Mouse (Mus musculus): ENCODE measurements around the gene Lrrc63. TPM values are rescaled to one million over a fixed set of nuclear protein-coding genes. Genes with fewer than 3 reads are reported as not detected.
A peak's percentile ranks its signal among the peaks of the same experiment; 100 is the strongest.

Gene Lrrc63
- polyA plus RNA-seq, 1 experiment from 2014 or later = 0.05 TPM

DNA sequence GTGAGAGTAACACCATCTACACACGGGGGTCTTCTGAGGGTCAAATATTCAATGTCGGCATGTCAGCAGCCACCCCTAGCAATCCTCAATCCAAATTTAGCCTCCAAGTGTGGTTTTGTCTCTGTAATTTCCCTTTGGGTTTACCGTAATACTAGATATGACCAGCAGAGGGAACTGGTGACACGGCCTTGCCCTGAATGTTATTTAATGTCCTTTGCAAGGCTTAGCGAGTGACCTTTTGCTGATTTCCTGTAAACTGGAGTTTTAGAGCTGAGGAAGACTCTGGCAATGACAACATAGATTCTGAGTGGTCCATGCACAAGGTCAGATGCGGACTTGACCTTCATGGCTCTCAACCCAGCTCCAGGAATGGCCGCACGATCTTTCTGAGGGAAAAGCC is 70.1 kb downstream of the Lrrc63 start:
- Histone ChIP-seq H3K4me1 (ENCODE audit: control insufficient read depth, low read depth, low read length) (no peaks in the 10 kb centered on the region), H3K4me3 (ENCODE audit: low read depth, low read length) (no peak overlapping the region), H3K36me3 (ENCODE audit: control insufficient read depth, insufficient read depth) (no peaks in the 10 kb centered on the region), H3K9me3 (replicated peaks; ENCODE audit: control insufficient read depth, low read length) (no peaks in the 10 kb centered on the region), H3K9ac (ENCODE audit: low read depth, low read length) (no peak overlapping the region), H3K27ac (ENCODE audit: low read length) (no peak overlapping the region), H3K4me2 (ENCODE audit: low read depth, low read length) (no peak overlapping the region), H3K27me3 (ENCODE audit: control insufficient read depth, insufficient read depth, low read depth, low read length) (no peaks in the 10 kb centered on the region)
- no peak for ATAC-seq (ENCODE audit: low read depth)
- 26% methylated on average over 8 of the region's 8 CpGs for WGBS (ENCODE audit: insufficient replicate concordance)

DNA sequence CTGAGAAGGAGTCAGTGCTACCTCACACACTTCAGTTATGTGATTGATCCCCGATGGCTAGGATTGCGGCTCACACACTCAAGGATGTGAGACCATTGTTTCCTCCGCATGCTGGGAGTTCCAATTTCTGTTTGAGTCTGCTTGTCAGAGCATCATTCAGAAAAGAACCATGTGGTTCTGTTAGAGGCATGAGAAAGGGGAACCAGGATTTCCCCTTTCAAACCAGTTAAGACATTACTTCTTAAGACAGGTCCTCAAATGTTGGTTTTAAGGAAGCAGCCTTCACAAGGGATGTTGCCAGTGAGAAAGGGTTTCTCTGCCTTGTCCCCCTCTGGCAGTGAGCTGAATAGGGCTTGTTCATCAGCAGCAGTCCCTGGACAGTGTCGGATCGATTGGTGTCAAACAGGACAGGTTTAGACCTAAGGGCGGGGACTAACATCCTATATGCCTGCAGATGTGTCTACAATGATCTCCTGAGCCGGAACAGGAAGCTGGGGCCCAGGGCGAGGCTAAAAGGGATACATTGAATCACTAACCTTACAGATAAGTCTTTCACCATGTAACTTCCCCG is 73.7 kb downstream of the Lrrc63 start:
- Histone ChIP-seq H3K9ac (ENCODE audit: low read depth, low read length) (no peak overlapping the region), H3K4me3 (ENCODE audit: low read depth, low read length) (no peak overlapping the region), H3K27ac (ENCODE audit: low read length) (peak overlapping the region; percentile 59; the same call in 1 of the 2 replicates), H3K27me3 (ENCODE audit: control insufficient read depth, insufficient read depth, low read depth, low read length) (no peaks in the 10 kb centered on the region), H3K4me2 (ENCODE audit: low read depth, low read length) (no peak overlapping the region), H3K36me3 (ENCODE audit: control insufficient read depth, insufficient read depth) (no peaks in the 10 kb centered on the region), H3K9me3 (replicated peaks; ENCODE audit: control insufficient read depth, low read length) (no peaks in the 10 kb centered on the region), H3K4me1 (ENCODE audit: control insufficient read depth, low read depth, low read length) (no peaks in the 10 kb centered on the region; the same call in 1 of the 2 replicates)
- WGBS (ENCODE audit: insufficient replicate concordance) = 19% methylated on average over 9 of the region's 9 CpGs
- ATAC-seq (ENCODE audit: low read depth) = no peak

DNA sequence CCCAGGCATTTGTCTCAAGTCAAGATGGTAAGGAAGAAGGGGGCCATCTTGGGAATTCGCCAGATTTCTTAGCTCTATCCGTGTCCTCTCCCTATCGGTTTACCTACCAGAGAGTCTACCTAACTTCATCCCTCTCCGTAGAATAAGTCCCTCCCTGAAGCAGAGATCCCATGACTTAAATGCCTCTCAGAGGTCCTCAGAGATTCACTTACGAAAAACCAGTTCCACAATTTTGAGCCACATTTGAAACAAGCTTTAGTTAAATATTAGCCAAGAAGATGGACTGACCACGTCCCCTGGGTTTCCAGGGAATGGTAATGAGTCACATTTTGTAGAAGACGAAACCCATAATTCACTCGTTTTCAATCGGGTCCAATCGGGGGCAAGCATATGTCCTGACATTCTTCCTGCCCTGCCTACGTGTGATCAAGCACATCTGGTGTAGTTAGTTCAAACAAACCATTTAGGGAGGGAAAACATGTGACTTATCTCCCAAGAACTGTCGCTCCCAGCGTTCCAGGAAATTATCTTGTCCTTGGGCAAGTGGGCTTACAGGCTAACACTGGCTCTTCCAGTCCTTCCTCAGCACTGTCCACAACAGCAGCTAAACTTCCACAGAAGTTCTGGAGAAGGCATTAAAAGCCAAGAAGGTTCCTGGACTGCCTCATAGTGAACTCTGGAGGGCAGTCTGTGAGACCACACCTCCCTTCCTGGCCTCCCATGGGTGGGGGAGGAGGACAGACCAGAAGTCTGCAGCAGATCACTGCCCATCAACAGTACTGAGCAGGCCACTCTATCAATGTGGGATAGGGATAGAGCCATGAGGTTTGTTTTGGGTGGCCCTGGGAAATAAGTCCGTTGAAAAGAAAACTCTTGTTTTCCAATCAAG is 76.0 kb downstream of the Lrrc63 start:
- Histone ChIP-seq H3K27ac (ENCODE audit: low read length) (peak overlapping the region; percentile 23; the same call in 1 of the 2 replicates), H3K36me3 (ENCODE audit: control insufficient read depth, insufficient read depth) (no peaks in the 10 kb centered on the region), H3K9me3 (replicated peaks; ENCODE audit: control insufficient read depth, low read length) (no peaks in the 10 kb centered on the region), H3K4me1 (ENCODE audit: control insufficient read depth, low read depth, low read length) (no peaks in the 10 kb centered on the region; the same call in 1 of the 2 replicates), H3K9ac (ENCODE audit: low read depth, low read length) (no peak overlapping the region), H3K4me2 (ENCODE audit: low read depth, low read length) (no peak overlapping the region), H3K27me3 (ENCODE audit: control insufficient read depth, insufficient read depth, low read depth, low read length) (no peaks in the 10 kb centered on the region), H3K4me3 (ENCODE audit: low read depth, low read length) (no peak overlapping the region)
- 55% methylated on average over 14 of the region's 14 CpGs for WGBS (ENCODE audit: insufficient replicate concordance)
- ATAC-seq (ENCODE audit: low read depth) = peak; percentile 69

DNA sequence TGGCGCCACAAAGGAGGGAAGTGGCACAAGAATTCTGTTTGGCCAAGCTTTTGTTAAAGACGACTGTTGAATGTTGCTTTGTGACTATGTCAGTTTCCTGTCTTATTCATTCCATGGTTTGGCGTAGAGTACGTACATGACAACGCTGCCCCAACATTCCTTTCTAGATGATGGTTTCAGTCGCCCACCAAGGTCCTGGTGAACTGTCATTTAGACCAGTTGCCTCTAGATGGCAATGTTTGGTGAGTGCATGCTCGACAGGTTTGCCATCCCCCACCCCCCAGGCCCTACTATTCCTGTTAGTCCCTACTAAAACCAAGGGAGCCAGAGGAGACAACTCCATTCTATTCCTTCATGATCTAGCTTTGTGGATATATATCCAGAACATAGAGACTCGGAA is 78.2 kb downstream of the Lrrc63 start:
- Histone ChIP-seq H3K36me3 (ENCODE audit: control insufficient read depth, insufficient read depth) (no peaks in the 10 kb centered on the region), H3K4me2 (ENCODE audit: low read depth, low read length) (no peak overlapping the region), H3K4me3 (ENCODE audit: low read depth, low read length) (no peak overlapping the region), H3K9me3 (replicated peaks; ENCODE audit: control insufficient read depth, low read length) (no peaks in the 10 kb centered on the region), H3K9ac (ENCODE audit: low read depth, low read length) (no peak overlapping the region), H3K4me1 (ENCODE audit: control insufficient read depth, low read depth, low read length) (no peaks in the 10 kb centered on the region; the same call in 1 of the 2 replicates), H3K27ac (ENCODE audit: low read length) (no peak overlapping the region), H3K27me3 (ENCODE audit: control insufficient read depth, insufficient read depth, low read depth, low read length) (no peaks in the 10 kb centered on the region)
- ATAC-seq (ENCODE audit: low read depth) = no peak
- WGBS (ENCODE audit: insufficient replicate concordance) = 41% methylated on average over 8 of the region's 8 CpGs

DNA sequence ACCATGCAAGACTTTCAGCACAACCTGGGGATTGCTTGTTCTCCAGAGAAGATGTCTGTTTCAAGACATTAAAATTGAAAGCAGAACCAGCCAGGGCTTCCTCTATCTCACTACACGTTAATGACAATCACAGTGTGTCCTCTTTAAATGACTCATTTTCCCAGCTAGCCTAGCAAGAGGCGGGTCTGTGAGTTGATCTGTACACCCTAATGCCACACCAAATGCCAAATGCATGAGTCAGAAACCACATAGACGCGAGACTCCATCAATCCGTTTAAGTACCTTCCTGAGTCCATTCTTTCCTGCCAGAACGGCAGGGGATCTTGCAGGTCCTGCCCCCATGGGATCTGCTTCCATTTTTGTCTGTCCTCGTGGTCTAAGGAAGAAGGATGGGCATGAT is 85.5 kb downstream of the Lrrc63 start:
- Histone ChIP-seq H3K9ac (ENCODE audit: low read depth, low read length) (no peak overlapping the region), H3K4me3 (ENCODE audit: low read depth, low read length) (no peak overlapping the region), H3K27me3 (ENCODE audit: control insufficient read depth, insufficient read depth, low read depth, low read length) (no peaks in the 10 kb centered on the region), H3K4me1 (ENCODE audit: control insufficient read depth, low read depth, low read length) (no peaks in the 10 kb centered on the region), H3K9me3 (replicated peaks; ENCODE audit: control insufficient read depth, low read length) (no peaks in the 10 kb centered on the region), H3K4me2 (ENCODE audit: low read depth, low read length) (no peak overlapping the region), H3K36me3 (ENCODE audit: control insufficient read depth, insufficient read depth) (no peaks in the 10 kb centered on the region), H3K27ac (ENCODE audit: low read length) (no peak overlapping the region)
- ATAC-seq (ENCODE audit: low read depth) = no peak
- WGBS (ENCODE audit: insufficient replicate concordance) = 37% methylated on average over 7 of the region's 7 CpGs

DNA sequence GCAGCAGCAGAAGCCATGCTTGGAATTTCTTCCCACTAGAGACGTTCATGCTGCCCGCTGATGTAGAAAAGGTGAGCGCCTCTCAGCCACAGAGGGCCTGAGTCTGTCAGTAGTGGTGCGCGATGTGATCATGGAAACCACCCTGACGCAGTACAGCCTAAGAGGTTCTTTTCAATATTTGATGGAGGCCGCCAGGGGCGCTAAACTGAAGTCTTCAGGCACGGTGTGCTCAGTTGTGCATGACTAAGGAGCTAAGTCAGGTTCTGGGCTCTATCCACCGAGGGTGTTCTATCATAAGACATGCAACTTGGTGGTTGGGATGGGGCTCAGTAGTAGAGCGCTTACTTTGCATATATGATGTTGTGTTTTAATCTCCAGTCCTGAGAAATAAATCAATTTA is 95.2 kb downstream of the Lrrc63 start:
- H3K4me3 ChIP-seq (ENCODE audit: low read depth, low read length) = no peak overlapping the region
- H3K36me3 ChIP-seq (ENCODE audit: control insufficient read depth, insufficient read depth) = no peaks in the 10 kb centered on the region
- H3K9me3 ChIP-seq (replicated peaks; ENCODE audit: control insufficient read depth, low read length) = no peaks in the 10 kb centered on the region
- H3K27me3 ChIP-seq (ENCODE audit: control insufficient read depth, insufficient read depth, low read depth, low read length) = no peaks in the 10 kb centered on the region
- no peak overlapping the region for H3K27ac ChIP-seq (ENCODE audit: low read length)
- no peaks in the 10 kb centered on the region for H3K4me1 ChIP-seq (ENCODE audit: control insufficient read depth, low read depth, low read length)
- ATAC-seq (ENCODE audit: low read depth) = no peak
- no peak overlapping the region for H3K9ac ChIP-seq (ENCODE audit: low read depth, low read length)
- H3K4me2 ChIP-seq (ENCODE audit: low read depth, low read length) = no peak overlapping the region
- 68% methylated on average over 11 of the region's 11 CpGs for WGBS (ENCODE audit: insufficient replicate concordance)

Other genes starting within 250 kb of the Lrrc63 start
- 4.1 and 4.5 TPM in 2 replicates for gene Lrch1, start 183.0 kb downstream of the Lrrc63 start, polyA plus RNA-seq (2015; fragmentation: Nextera tagmentation; extraction: Ambion mirVana)
- 0.23 and 0.33 TPM in 2 replicates for gene Rubcnl, start 114.9 kb downstream of the Lrrc63 start, polyA plus RNA-seq (2015; fragmentation: Nextera tagmentation; extraction: Ambion mirVana)
- gene Lcp1, start 220 bp upstream of the Lrrc63 start, polyA plus RNA-seq (2015; fragmentation: Nextera tagmentation; extraction: Ambion mirVana) = 43.0 and 43.1 TPM in 2 replicates
- 185 and 198 TPM in 2 replicates for gene Cpb2, start 111.4 kb upstream of the Lrrc63 start, polyA plus RNA-seq (2015; fragmentation: Nextera tagmentation; extraction: Ambion mirVana)
- gene Zc3h13, start 153.5 kb upstream of the Lrrc63 start, polyA plus RNA-seq (2015; fragmentation: Nextera tagmentation; extraction: Ambion mirVana) = 10.2 and 11.3 TPM in 2 replicates

Measured in liver, embryonic 16.5 days (tissue).